Mouse (Mus musculus) cerebellum, adult 2 months (tissue): ENCODE data around the gene Spag5.
A peak's percentile ranks its signal among the peaks of the same experiment; 100 is the strongest.

ENCODE experiments used
- CTCF ChIP-seq: fragments of 200-500 bp; IDR thresholded peaks from 2 replicates; pipeline ENCODE4 v1.5.1; 2011; ENCODE audit warnings: low read depth, mild to moderate bottlenecking, control low read depth, low read length, moderate library complexity, borderline replicate concordance; ENCODE audit not compliant: insufficient read depth
- POLR2A ChIP-seq: fragments of 200-500 bp; IDR thresholded peaks from 2 replicates; pipeline ENCODE4 v1.6.1; 2011; ENCODE audit warnings: low read length, control low read depth, borderline replicate concordance; ENCODE audit not compliant: insufficient read depth

DNA sequence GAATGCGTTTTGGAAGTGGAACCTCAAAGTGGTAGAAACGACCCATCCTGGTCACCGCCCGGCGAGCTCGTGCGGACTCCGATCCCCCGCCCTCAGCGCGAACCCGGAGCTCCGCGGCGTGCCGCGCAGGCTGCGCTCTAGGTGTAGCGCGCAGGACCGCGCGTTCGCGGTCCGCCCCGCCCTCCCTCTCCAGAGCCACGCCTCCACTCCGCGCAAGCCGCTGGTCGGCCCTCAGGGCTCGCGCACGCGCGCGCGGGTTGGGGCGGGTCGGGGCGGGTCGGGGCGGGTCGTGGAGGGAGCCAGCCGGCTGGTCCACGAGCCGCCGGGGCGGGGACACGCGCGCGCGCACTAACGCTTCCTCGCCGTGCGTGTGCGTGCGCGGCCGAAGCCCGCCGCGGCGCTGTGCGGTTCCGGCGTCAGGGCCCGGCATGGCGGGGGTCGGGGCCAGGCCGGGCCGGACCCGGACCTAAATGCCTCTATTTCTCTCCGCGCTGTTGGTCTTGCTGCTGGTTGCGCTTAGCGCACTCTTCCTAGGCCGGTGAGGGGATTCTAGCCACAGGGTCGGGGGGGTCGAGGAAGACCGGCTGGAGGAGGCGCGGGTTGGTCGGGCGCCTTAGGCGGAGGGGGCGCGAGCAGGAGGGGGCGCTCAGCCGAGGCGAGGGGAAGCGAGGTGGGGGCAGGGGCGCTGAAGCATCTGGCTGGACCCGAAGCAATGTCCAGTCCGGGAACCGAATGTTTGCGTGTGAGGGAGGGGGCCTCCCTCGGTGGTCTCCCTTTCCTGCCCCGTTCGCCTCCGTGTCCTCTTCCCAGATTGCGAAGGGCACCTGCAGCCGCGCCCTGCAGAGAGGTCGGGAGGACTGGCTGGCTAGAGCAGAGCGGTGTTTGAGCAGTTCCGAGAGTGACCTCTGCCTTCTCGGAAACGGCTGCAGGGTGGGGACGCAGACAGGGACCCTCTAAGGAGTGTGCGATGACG, 39.7 kb upstream of the Spag5 start, which contains the start of gene 2610507B11Rik:
- no peak for TF ChIP-seq CTCF
- peak; percentile 57 for TF ChIP-seq POLR2A
